Mouse (Mus musculus) embryonic facial prominence, embryonic 11.5 days (tissue): ENCODE data around the gene Laptm4a. TPM values are rescaled to one million over a fixed set of nuclear protein-coding genes. Genes with fewer than 3 reads are reported as not detected.
A peak's percentile ranks its signal among the peaks of the same experiment; 100 is the strongest.

Experiments
- ATAC-seq: fragments of 200-750 bp; cut with Nextera tagmentation; replicated peaks from 2 replicates; pipeline ENCODE4 v1.8.0; 2017; ENCODE audit warnings: low read depth; ENCODE audit not compliant: insufficient number of reproducible peaks, low FRiP score, low TSS enrichment
- DNase-seq: peaks from one replicate; pipeline ENCODE4 v3.0.0-alpha.2; 2015; ENCODE audit warnings: low spot score
- H3K27ac ChIP-seq: fragments of 300-500 bp; sonication (generic); replicated peaks from 2 replicates; pipeline ENCODE4 v1.5.1; 2014; ENCODE audit warnings: mild to moderate bottlenecking, low read depth, low read length, control low read depth
- H3K27me3 ChIP-seq: fragments of 300-500 bp; sonication (generic); 2 replicates; pipeline ENCODE4 v1.6.1; 2014; ENCODE audit warnings: mild to moderate bottlenecking, low read length, moderate library complexity, mixed read lengths; ENCODE audit not compliant: control insufficient read depth, insufficient read depth
- H3K36me3 ChIP-seq: fragments of 300-500 bp; sonication (generic); replicated peaks from 2 replicates; pipeline ENCODE4 v1.6.1; 2014; ENCODE audit warnings: low read depth, mild to moderate bottlenecking, low read length, moderate library complexity, mixed read lengths; ENCODE audit not compliant: control insufficient read depth, insufficient read depth
- H3K4me1 ChIP-seq: fragments of 300-500 bp; sonication (generic); 2 replicates; pipeline ENCODE4 v1.6.1; 2014; ENCODE audit warnings: low read length, mixed read lengths; ENCODE audit not compliant: control insufficient read depth, insufficient read depth
- H3K4me2 ChIP-seq: fragments of 300-500 bp; sonication (generic); 2 replicates; pipeline ENCODE4 v1.6.1; 2014; ENCODE audit warnings: low read depth, mild to moderate bottlenecking, control low read depth, low read length, moderate library complexity
- H3K4me3 ChIP-seq: fragments of 300-500 bp; sonication (generic); 2 replicates; pipeline ENCODE4 v1.5.1; 2014; ENCODE audit warnings: low read depth, low read length, control low read depth
- H3K9ac ChIP-seq: fragments of 300-500 bp; sonication (generic); replicated peaks from 2 replicates; pipeline ENCODE4 v1.6.1; 2014; ENCODE audit warnings: mild to moderate bottlenecking, control low read depth, low read length
- H3K9me3 ChIP-seq: fragments of 300-500 bp; sonication (generic); replicated peaks from 2 replicates; pipeline ENCODE4 v1.6.1; 2016; ENCODE audit warnings: mild to moderate bottlenecking, low read length, inconsistent platforms, mixed read lengths; ENCODE audit not compliant: control insufficient read depth
- WGBS: fragments of 180-500 bp; shearing (Covaris S2); extraction: QIAGEN DNeasy Blood & Tissue Kit; methylation state at CpG from one replicate; pipeline ENCODE4 v1.1.7; 2014; 5-methylcytosine and 5-hydroxymethylcytosine counted together
- polyA plus RNA-seq: library from polyadenylated mRNA; unstranded; fragments of >200 nt; fragmentation: Nextera tagmentation; extraction: Ambion mirVana; gene quantifications from 2 replicates; pipeline ENCODE4 v1.2.1, GENCODE M21; 2014

Gene Laptm4a
- polyA plus RNA-seq, 1 experiment from 2014 or later: 224 TPM

DNA sequence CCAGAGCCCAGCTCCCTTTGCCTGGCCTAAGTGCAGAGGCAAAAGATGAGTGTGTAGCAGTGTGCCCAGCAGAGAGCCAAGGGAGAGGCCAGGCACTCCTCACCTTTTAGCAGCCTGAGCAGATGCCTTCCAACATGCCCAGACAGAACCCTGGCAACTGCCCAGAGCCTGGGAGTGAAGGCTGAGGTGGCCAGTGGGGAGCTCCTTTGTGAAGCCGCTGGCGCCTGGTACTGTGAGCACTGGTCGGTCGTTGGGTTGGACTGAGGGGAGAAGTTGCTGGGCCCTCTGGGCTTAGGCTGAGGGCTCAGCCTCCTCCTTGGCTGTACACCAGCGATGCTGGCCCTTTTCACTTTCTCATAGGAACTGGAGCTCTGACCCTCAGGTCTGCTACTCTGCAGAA is 5.1 kb upstream of the Laptm4a start:
- Histone ChIP-seq H3K4me1 (peaks cover 5% of the 10 kb centered on the region), H3K36me3 (no peaks in the 10 kb centered on the region), H3K27me3 (no peaks in the 10 kb centered on the region), H3K9ac (no peak overlapping the region; the same call in 1 of the 2 replicates), H3K4me2 (no peak overlapping the region), H3K9me3 (no peaks in the 10 kb centered on the region), H3K4me3 (no peak overlapping the region), H3K27ac (peak overlapping the region; percentile 36; the same call in 1 of the 2 replicates)
- DNase-seq: no peak
- WGBS: 50% methylated on average over 5 of the region's 5 CpGs
- ATAC-seq: no peak; the same call in 1 of the 2 replicates

GRCm38 (mm10) chr12:8919231-8919630 is 2.2 kb upstream of the Laptm4a start:
- no peak for DNase-seq
- Histone ChIP-seq H3K27ac (no peak overlapping the region), H3K4me3 (no peak overlapping the region), H3K9ac (no peak overlapping the region), H3K4me1 (no peaks in the 10 kb centered on the region; the same call in 1 of the 2 replicates), H3K9me3 (no peaks in the 10 kb centered on the region), H3K36me3 (no peaks in the 10 kb centered on the region), H3K4me2 (no peak overlapping the region), H3K27me3 (no peaks in the 10 kb centered on the region)
- 96% methylated on average over 3 of the region's 3 CpGs for WGBS
- ATAC-seq: no peak

DNA sequence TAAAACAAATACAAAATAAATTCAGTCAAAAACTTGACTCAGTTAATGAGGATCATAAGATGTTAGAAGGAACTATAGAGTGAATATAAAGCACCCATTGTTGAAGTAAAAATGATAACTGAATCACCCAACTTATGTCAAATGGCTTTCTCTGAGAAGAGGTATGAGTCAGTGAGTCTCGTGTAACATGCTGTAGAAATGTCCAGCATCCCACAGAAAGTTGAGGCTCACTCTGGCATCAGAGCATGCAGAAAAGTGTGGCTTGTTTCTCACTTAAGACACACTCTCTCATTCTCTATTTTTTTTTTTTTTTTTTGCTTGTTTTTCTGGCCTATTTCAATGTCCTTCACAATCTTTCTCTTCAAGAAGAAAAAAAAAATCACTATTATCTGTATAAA is 469 bp upstream of the Laptm4a start:
- H3K4me3 ChIP-seq: peak overlapping the region; percentile 77
- WGBS: 35% methylated on average over 1 of the region's 1 CpGs
- no peaks in the 10 kb centered on the region for H3K9me3 ChIP-seq
- peak overlapping the region; percentile 78 for H3K9ac ChIP-seq
- H3K4me1 ChIP-seq: no peaks in the 10 kb centered on the region; the same call in 1 of the 2 replicates
- ATAC-seq (no peak), DNase-seq (no peak)
- no peaks in the 10 kb centered on the region; the same call in 1 of the 2 replicates for H3K36me3 ChIP-seq
- peak overlapping the region; percentile 30 for H3K4me2 ChIP-seq
- H3K27me3 ChIP-seq: no peaks in the 10 kb centered on the region
- peak overlapping the region; percentile 96 for H3K27ac ChIP-seq

DNA sequence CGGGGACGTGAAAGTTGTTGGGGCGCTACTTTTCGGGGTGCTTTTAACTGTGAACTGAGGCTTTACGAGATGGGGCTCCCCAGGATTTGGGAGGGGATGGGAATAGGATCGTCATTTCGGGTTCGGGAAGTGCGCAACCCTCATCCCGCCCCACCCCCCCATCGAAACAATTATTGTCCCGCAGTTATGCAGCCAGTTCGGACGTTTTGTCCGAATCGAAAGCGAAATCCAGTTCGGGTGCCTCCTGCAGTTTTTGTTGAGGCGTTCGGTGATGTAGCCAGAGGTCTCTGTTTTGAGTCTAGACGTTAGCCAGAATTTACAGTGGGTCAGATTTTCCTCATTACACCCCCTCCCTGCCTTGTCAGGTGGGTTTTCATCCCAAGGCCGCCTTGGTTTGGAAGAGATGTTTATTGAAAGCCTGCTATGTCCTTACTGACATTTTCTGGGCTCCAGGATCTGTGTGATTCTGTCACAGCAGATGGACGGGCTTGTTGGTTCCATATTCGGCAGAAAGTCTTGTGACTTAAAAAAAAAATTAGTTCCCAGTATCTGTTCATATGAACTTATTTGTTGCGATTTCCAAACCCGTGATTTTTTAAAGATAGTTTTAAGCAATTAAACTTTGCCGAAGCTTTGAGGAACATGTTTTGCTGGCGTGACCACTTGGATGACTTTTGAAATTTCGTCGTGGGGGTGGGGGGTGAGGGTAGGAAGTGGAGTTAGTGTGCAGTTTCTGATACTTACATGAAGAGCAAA is 1.1 kb downstream of the Laptm4a start:
- peak; percentile 28 for DNase-seq
- Histone ChIP-seq H3K4me1 (no peaks in the 10 kb centered on the region; the same call in 1 of the 2 replicates), H3K9ac (peak overlapping the region; percentile 90), H3K27me3 (no peaks in the 10 kb centered on the region), H3K27ac (peak overlapping the region; percentile 96), H3K36me3 (no peaks in the 10 kb centered on the region; the same call in 1 of the 2 replicates), H3K9me3 (no peaks in the 10 kb centered on the region), H3K4me2 (peak overlapping the region; percentile 57), H3K4me3 (peak overlapping the region; percentile 77)
- WGBS: 4% methylated on average over 30 of the region's 30 CpGs
- no peak for ATAC-seq

DNA sequence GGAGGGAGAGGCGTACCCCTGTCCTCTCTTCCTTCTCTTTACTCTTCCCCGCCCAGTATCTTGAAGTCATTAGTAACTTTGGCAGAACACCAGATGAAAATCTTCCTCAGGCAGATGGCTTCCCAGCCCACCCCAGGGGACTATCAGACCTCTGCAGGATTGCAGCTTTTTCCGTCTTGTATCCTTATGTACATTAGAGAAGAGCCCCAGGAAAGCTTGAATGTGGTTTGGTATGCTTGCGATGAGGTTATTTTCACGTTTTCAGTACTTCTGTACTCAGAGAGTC is 1.6 kb downstream of the Laptm4a start:
- no peak for ATAC-seq
- Histone ChIP-seq H3K27me3 (no peaks in the 10 kb centered on the region), H3K27ac (no peak overlapping the region), H3K36me3 (no peaks in the 10 kb centered on the region; the same call in 1 of the 2 replicates), H3K9ac (peak overlapping the region; percentile 90), H3K4me1 (no peaks in the 10 kb centered on the region; the same call in 1 of the 2 replicates), H3K9me3 (no peaks in the 10 kb centered on the region), H3K4me3 (peak overlapping the region; percentile 77), H3K4me2 (peak overlapping the region; percentile 57)
- WGBS: 29% methylated on average over 5 of the region's 5 CpGs
- DNase-seq: peak; percentile 50

DNA sequence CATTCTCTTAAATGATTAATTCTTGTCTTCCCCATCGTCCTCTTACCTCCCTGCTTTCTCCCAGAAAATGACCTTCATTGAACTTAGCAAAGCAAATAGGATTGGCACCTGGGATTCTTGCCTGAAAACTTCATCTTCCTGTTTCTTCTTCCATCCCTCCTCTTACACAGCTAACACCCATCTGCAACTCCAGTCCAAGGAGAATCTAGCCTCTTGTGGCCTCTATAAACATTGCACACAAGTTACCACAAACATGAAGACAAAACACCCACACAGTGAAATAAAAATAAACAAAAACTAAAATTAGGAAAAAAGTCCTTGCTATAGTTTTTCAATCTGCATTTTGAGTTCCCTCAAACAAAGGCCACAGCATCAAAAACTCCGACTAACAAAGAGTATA is 2.1 kb downstream of the Laptm4a start:
- H3K4me2 ChIP-seq: peak overlapping the region; percentile 57
- no peak overlapping the region for H3K27ac ChIP-seq
- H3K27me3 ChIP-seq: no peaks in the 10 kb centered on the region
- no peak for DNase-seq
- 60% methylated on average over 2 of the region's 2 CpGs for whole genome bisulfite sequencing
- H3K9ac ChIP-seq: no peak overlapping the region
- no peaks in the 10 kb centered on the region; the same call in 1 of the 2 replicates for H3K36me3 ChIP-seq
- peak overlapping the region; percentile 77 for H3K4me3 ChIP-seq
- no peaks in the 10 kb centered on the region; the same call in 1 of the 2 replicates for H3K4me1 ChIP-seq
- ATAC-seq: no peak
- H3K9me3 ChIP-seq: no peaks in the 10 kb centered on the region

- Histone ChIP-seq H3K9me3 (no peaks in the 10 kb centered on the region), H3K36me3 (no peaks in the 10 kb centered on the region; the same call in 1 of the 2 replicates), H3K9ac (no peak overlapping the region), H3K4me1 (no peaks in the 10 kb centered on the region; the same call in 1 of the 2 replicates), H3K4me2 (no peak overlapping the region), H3K27me3 (no peaks in the 10 kb centered on the region), H3K27ac (no peak overlapping the region), H3K4me3 (no peak overlapping the region)
- no peak for DNase-seq
- ATAC-seq: no peak
- WGBS: 95% methylated on average over 3 of the region's 3 CpGs
Measured at GRCm38 (mm10) chr12:8927652-8928051, 6.2 kb downstream of the Laptm4a start.

DNA sequence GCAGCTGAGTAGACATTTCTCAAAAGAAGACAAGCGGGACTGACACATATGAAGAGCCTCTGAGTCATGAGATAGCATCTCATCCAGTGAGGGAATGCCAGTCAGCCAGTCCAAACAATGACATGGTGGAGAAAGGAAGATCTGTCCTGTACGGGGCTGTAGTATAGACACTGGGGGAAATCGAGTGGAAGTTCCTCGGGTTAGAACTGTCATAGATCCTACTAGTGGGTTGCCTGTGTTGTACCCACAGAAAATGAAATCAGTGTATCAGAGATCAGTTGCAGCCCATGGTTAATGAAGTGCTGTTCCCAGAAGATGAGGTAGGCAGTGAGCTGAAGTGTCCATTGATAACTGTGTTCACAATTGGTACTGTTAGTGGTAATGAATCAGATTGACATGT is 7.3 kb downstream of the Laptm4a start:
- WGBS: 79% methylated on average over 4 of the region's 4 CpGs
- no peak overlapping the region for H3K4me2 ChIP-seq
- H3K27ac ChIP-seq: no peak overlapping the region
- no peaks in the 10 kb centered on the region for H3K27me3 ChIP-seq
- no peaks in the 10 kb centered on the region for H3K9me3 ChIP-seq
- H3K9ac ChIP-seq: no peak overlapping the region
- peaks cover 4% of the 10 kb centered on the region for H3K36me3 ChIP-seq
- ATAC-seq (no peak), DNase-seq (no peak)
- H3K4me3 ChIP-seq: no peak overlapping the region
- no peaks in the 10 kb centered on the region; the same call in 1 of the 2 replicates for H3K4me1 ChIP-seq
